Mouse (Mus musculus) small intestine, adult 2 months (tissue): ENCODE data around the gene Osbpl3. TPM values are rescaled to one million over a fixed set of nuclear protein-coding genes. Genes with fewer than 3 reads are reported as not detected.
A peak's percentile ranks its signal among the peaks of the same experiment; 100 is the strongest.

Source experiments
- H3K27ac ChIP-seq: fragments of 200-500 bp; 2 replicates; pipeline ENCODE4 v1.5.1; 2012; ENCODE audit warnings: low read depth, low read length, control low read depth, inconsistent platforms; ENCODE audit not compliant: insufficient read depth
- H3K27me3 ChIP-seq: fragments of 200-500 bp; 2 replicates; pipeline ENCODE4 v1.6.1; 2012; ENCODE audit warnings: mild to moderate bottlenecking, moderate library complexity, low read length, inconsistent platforms; ENCODE audit not compliant: control insufficient read depth, insufficient read depth
- H3K36me3 ChIP-seq: fragments of 200-500 bp; 2 replicates; pipeline ENCODE4 v1.6.1; 2012; ENCODE audit warnings: mild to moderate bottlenecking, low read length, control low read depth, inconsistent platforms; ENCODE audit not compliant: control insufficient read depth, insufficient read depth
- H3K4me1 ChIP-seq: fragments of 200-500 bp; 2 replicates; pipeline ENCODE4 v1.6.1; 2012; ENCODE audit warnings: low read length, inconsistent platforms, mixed read lengths; ENCODE audit not compliant: control insufficient read depth, insufficient read depth, insufficient read length
- H3K4me3 ChIP-seq: fragments of 200-500 bp; 2 replicates; pipeline ENCODE4 v1.5.1; 2012; ENCODE audit warnings: low read depth, mild to moderate bottlenecking, control low read depth, inconsistent platforms, low read length, moderate library complexity
- CTCF ChIP-seq: fragments of 200-500 bp; IDR thresholded peaks from 2 replicates; pipeline ENCODE4 v1.5.1; 2012; ENCODE audit warnings: low read depth, mild to moderate bottlenecking, control low read depth, inconsistent platforms, low read length, moderate library complexity, mixed read lengths; ENCODE audit not compliant: insufficient replicate concordance, insufficient read length; ENCODE audit errors: extremely low read depth
- POLR2A ChIP-seq: fragments of 200-500 bp; IDR thresholded peaks from 2 replicates; pipeline ENCODE4 v1.6.1; 2012; ENCODE audit warnings: low read depth, mild to moderate bottlenecking, control low read depth, inconsistent platforms, low read length, moderate library complexity
- WGBS: fragments of 180-500 bp; shearing (Covaris S2); methylation state at CpG from one replicate; pipeline ENCODE4 v1.1.7; 2018; 5-methylcytosine and 5-hydroxymethylcytosine counted together
- polyA plus RNA-seq: library from polyadenylated mRNA; depleted of rRNA; stranded (reverse); fragments of >200 nt; gene quantifications from 2 replicates; pipeline ENCODE4 v1.2.3, GENCODE M21; 2012

Gene Osbpl3
- polyA plus RNA-seq, 1 experiment: 13.9 TPM

- H3K27me3 ChIP-seq: no peaks in the 10 kb centered on the region
- peaks cover under 1% of the 10 kb centered on the region; the same call in 1 of the 2 replicates for H3K4me1 ChIP-seq
- no peak overlapping the region for H3K27ac ChIP-seq
- peaks cover 11% of the 10 kb centered on the region for H3K36me3 ChIP-seq
- 21% methylated on average over 1 of the region's 1 CpGs for WGBS
- TF ChIP-seq CTCF (0 out of 2 replicates have a peak, but pooled peaks have one; percentile 15), POLR2A (no peak)
- H3K4me3 ChIP-seq: no peak overlapping the region
Observed at GRCm38 (mm10) chr6:50294128-50294527, 161.9 kb downstream of the Osbpl3 start.

GRCm38 (mm10) chr6:50291650-50292049 is 164.4 kb downstream of the Osbpl3 start:
- Histone ChIP-seq H3K36me3 (peaks cover 5% of the 10 kb centered on the region; the same call in 1 of the 2 replicates), H3K4me3 (no peak overlapping the region), H3K27me3 (no peaks in the 10 kb centered on the region), H3K27ac (no peak overlapping the region), H3K4me1 (peaks cover 3% of the 10 kb centered on the region; the same call in 1 of the 2 replicates)
- 78% methylated on average over 4 of the region's 4 CpGs for WGBS
- TF ChIP-seq CTCF (no peak), POLR2A (no peak)

- WGBS: 96% methylated on average over 3 of the region's 3 CpGs
- H3K27me3 ChIP-seq: no peaks in the 10 kb centered on the region
- no peaks in the 10 kb centered on the region for H3K36me3 ChIP-seq
- TF ChIP-seq POLR2A (no peak), CTCF (no peak)
- H3K4me1 ChIP-seq: peaks cover 3% of the 10 kb centered on the region; the same call in 1 of the 2 replicates
- H3K27ac ChIP-seq: no peak overlapping the region
- H3K4me3 ChIP-seq: no peak overlapping the region
Observed at GRCm38 (mm10) chr6:50286881-50287280, 169.1 kb downstream of the Osbpl3 start.

GRCm38 (mm10) chr6:50279642-50280041 is 176.4 kb downstream of the Osbpl3 start:
- Histone ChIP-seq H3K4me3 (no peak overlapping the region), H3K36me3 (no peaks in the 10 kb centered on the region), H3K27ac (peak overlapping the region; percentile 66; the same call in 1 of the 2 replicates), H3K4me1 (peaks cover 18% of the 10 kb centered on the region; the same call in 1 of the 2 replicates), H3K27me3 (no peaks in the 10 kb centered on the region)
- TF ChIP-seq POLR2A: no peak
- no peak for TF ChIP-seq CTCF
- WGBS: 36% methylated on average over 7 of the region's 7 CpGs

GRCm38 (mm10) chr6:50273947-50274346 is 182.1 kb downstream of the Osbpl3 start:
- 33% methylated on average over 4 of the region's 4 CpGs for WGBS
- H3K36me3 ChIP-seq: no peaks in the 10 kb centered on the region
- no peak overlapping the region for H3K4me3 ChIP-seq
- no peaks in the 10 kb centered on the region for H3K27me3 ChIP-seq
- H3K4me1 ChIP-seq: peaks cover 12% of the 10 kb centered on the region; the same call in 1 of the 2 replicates
- H3K27ac ChIP-seq: peak overlapping the region; percentile 71
- no peak for TF ChIP-seq POLR2A
- no peak for TF ChIP-seq CTCF

GRCm38 (mm10) chr6:50273416-50273815 is 182.6 kb downstream of the Osbpl3 start:
- peak overlapping the region; percentile 70 for H3K27ac ChIP-seq
- no peaks in the 10 kb centered on the region for H3K36me3 ChIP-seq
- 83% methylated on average over 1 of the region's 1 CpGs for WGBS
- H3K27me3 ChIP-seq: no peaks in the 10 kb centered on the region
- H3K4me1 ChIP-seq: peaks cover 12% of the 10 kb centered on the region; the same call in 1 of the 2 replicates
- H3K4me3 ChIP-seq: no peak overlapping the region
- TF ChIP-seq CTCF (no peak), POLR2A (no peak)

- Histone ChIP-seq H3K4me3 (no peak within 1 kb of the TSS), H3K27ac (peak within 1 kb of the TSS; percentile 83), H3K36me3 (no peaks in the 10 kb centered on the region), H3K27me3 (no peaks in the 10 kb centered on the region), H3K4me1 (peaks cover 15% of the 10 kb centered on the region; the same call in 1 of the 2 replicates)
- WGBS: 26% methylated on average over 6 of the region's 6 CpGs
- TF ChIP-seq CTCF (no peak), POLR2A (no peak)
Observed at GRCm38 (mm10) chr6:50263670-50264069, 192.3 kb downstream of the Osbpl3 start, which contains the start of gene Gsdme. TSS of gene Gsdme (minus strand) at chr6:50263862.
